Mouse (Mus musculus): ENCODE measurements around the gene Fam83c.

Gene Fam83c

GRCm38 (mm10) chr2:155825904-155826629 lies 8.6 kb downstream of the Fam83c start:
- peak; percentile 27 for DNase-seq

GRCm38 (mm10) chr2:155823722-155824121 lies 10.9 kb downstream of the Fam83c start:
- no peak for DNase-seq

- DNase-seq, result no peak
These were observed 13.9 kb downstream of the Fam83c start for GRCm38 (mm10) chr2:155820779-155821178.

GRCm38 (mm10) chr2:155819449-155820251 lies 15.0 kb downstream of the Fam83c start:
- DNase-seq, result no peak

DNA sequence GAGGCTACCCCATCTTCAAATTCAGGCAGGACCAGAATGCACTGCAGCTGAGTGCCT lies 15.4 kb downstream of the Fam83c start, which contains the start of gene BC029722:
Gene BC029722, minus strand, starts transcription at position 35 of the 57 bp plus-strand sequence.
- DNase-seq, result no peak

- peak; percentile 95 for DNase-seq
These were observed 15.9 kb downstream of the Fam83c start for GRCm38 (mm10) chr2:155818596-155819391.

DNA sequence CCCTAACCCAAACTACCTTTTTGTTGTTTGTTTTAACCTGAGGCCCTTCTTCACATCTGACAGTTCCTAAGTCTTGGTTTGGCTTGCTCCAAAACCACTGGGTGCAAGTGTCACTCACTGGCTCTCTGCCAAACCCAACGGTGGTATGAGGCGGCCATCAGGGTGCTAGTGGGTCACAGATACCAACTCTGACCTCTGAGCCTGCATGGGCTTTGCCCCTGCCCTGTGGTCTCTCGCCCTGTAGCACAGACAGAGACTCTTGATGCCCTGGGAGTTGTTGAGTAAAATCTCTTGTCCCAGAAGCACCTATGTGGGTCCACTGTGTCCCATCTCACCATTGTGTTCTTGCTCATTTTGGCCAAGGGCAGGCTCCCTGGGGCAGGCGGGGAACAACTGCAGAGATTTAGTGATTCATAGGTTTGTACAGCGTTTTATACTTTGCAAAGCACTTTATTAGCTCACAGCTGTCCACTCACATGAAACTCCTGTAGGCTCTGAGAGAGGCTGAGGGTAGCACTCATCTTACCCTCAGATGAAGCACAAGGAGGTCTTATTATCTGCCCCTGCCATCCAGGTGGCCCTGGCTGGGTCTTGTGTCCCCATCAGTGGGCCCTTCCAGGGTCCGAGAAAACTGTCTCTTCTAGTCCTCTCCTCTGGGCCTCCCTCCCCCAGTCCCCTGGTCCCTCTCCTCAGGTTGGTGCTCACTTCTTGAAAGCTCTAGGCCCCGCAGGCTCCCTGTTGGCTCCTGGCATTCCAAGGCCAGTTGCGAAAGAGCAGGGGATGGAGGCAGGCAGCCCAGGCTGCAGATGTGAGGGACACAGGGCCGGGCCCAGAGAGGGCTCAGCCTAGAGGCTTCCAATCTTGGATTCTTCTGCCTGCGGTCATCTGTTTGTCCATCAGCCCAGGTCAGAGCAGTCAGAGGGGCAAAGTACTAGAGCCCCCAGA lies 17.1 kb downstream of the Fam83c start:
- no peak for DNase-seq

GRCm38 (mm10) chr2:155816179-155816578 lies 18.5 kb downstream of the Fam83c start:
- DNase-seq, result no peak

DNA sequence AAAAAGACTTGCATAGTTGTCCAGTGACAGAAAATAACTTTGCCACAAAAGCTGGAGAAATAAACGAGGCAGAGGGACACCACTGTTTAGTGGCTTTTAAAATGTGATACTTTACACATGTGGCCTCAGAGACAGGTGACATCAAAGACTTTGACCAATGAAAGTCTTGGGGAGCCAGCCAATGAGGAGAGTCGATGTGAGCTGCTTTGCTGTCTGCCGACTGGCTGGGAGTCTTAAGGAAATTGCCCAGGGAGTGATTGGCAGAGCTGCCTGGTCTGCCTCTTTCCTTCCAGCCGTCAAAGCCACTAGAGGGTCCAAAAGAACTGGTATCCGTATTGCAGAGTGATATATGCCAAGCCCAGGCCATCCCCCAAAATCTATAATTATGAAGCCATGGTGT lies 19.8 kb downstream of the Fam83c start:
- no peak for DNase-seq

DNA sequence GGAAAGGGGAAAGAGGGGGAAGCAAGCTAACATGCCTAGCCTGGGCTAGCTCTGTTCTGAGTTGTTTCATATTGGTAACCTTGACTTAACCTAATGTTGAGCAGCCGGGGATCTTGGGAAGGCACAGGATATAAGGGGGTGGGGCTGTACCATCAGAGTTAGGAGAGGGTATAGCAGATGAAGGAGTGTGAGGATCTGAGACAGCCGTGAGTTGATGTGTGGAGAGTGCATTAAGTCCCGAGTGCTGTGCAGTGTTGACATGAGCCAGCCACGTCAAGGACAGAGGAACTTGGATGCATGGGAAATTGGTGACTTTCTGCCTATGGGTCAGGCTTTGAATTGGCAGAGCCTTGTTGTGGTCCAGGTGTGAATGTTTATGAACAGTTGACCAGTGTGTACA lies 22.0 kb downstream of the Fam83c start:
- DNase-seq, result no peak

- peak; percentile 82 for DNase-seq
These were observed 22.7 kb downstream of the Fam83c start for GRCm38 (mm10) chr2:155811821-155812396.

GRCm38 (mm10) chr2:155809620-155810019 lies 25.0 kb downstream of the Fam83c start:
- DNase-seq, result no peak

GRCm38 (mm10) chr2:155807408-155807807 lies 27.2 kb downstream of the Fam83c start:
- no peak for DNase-seq

DNA sequence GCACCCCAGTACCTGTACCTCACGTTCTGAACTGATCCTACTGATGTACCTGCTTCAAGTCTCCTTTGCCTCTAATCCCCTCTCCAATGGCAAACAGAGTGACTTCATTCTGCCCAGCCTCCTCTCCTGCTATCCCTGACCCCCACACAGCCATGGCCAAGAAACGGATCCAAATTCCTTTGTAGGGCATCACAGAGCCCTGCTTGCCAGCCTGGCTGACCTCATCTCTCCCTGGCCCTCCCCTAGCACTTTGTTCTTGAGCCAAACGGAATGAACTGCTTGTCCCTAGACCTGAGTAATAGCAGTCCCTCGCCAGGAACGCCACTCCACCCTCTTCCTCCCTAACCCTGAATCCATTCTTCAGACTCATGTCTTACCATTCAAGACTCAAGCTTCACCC lies 28.1 kb downstream of the Fam83c start:
- DNase-seq, result no peak

- no peak for DNase-seq
These were observed 28.8 kb downstream of the Fam83c start for GRCm38 (mm10) chr2:155805925-155806255.

GRCm38 (mm10) chr2:155805231-155805924 lies 29.3 kb downstream of the Fam83c start:
- DNase-seq, result no peak

DNA sequence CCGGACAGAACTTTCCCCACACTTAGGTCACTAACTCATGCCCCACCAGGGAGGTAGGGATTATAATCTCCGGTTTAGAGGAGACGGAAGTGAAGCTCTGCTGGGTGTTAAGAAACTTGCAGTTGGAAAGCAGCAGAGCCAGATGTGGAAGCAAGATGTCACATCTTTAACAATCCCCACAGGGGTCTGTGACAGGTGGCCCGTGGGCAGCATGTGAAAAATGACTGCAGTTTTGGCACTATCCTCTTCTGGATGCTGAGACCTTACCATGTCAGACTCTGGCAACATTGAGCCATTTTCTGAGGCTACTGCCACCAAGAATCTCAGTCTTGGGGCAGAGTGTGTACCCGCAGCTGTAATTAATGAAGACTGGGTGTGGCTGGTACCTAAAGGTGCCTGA lies 30.6 kb downstream of the Fam83c start:
- DNase-seq, result no peak

- DNase-seq, result no peak
These were observed 31.9 kb downstream of the Fam83c start for GRCm38 (mm10) chr2:155802761-155803160.

GRCm38 (mm10) chr2:155798613-155799012 lies 36.0 kb downstream of the Fam83c start:
- DNase-seq, result no peak

- DNase-seq, result no peak
These were observed 39.8 kb downstream of the Fam83c start for GRCm38 (mm10) chr2:155794674-155795445.

- no peak for DNase-seq
These were observed 41.8 kb downstream of the Fam83c start for GRCm38 (mm10) chr2:155792899-155793298.
